Mouse (Mus musculus): ENCODE measurements around the gene Asic2. TPM values are rescaled to one million over a fixed set of nuclear protein-coding genes. Genes with fewer than 3 reads are reported as not detected.
A peak's percentile ranks its signal among the peaks of the same experiment; 100 is the strongest.

Gene Asic2
- polyA plus RNA-seq, 1 experiment from 2014 or later: 0.65 TPM

DNA sequence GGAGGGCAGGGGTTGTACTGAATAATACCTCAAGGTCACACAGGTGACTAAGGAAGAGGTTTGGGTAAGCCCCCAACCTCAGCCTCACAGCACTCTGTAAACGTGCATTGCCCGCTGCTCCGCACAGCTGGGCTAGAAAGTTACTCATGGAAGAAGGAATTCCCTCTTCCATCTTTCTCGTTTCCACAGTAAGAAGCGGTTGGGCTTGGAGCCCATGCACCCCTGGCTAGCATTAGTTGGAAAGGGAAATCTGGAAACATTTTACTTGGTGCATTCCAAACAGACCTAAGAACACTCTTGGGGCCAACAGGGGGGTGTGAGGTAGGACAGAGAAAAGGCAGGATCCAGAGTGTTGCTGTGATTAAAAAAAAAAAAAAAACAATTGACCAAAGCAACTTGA, 203.0 kb downstream of the Asic2 start:
- peak overlapping the region; percentile 65 for H3K27ac ChIP-seq (replicated peaks; ENCODE audit: low read depth, low read length)
- no peaks in the 10 kb centered on the region for H3K9me3 ChIP-seq (ENCODE audit: control insufficient read depth, low read length)
- no peak for ATAC-seq (ENCODE audit: low read depth)
- no peaks in the 10 kb centered on the region for H3K4me1 ChIP-seq (ENCODE audit: control insufficient read depth, insufficient read depth, low read length)
- no peak overlapping the region for H3K4me3 ChIP-seq (ENCODE audit: low read depth, low read length)
- WGBS: 38% methylated on average over 5 of the region's 5 CpGs
- H3K36me3 ChIP-seq (ENCODE audit: control insufficient read depth, insufficient read depth, low read length): no peaks in the 10 kb centered on the region
- H3K27me3 ChIP-seq (replicated peaks; ENCODE audit: control insufficient read depth, insufficient read depth, low read length): no peaks in the 10 kb centered on the region
- H3K9ac ChIP-seq (ENCODE audit: low read depth, low read length): no peak overlapping the region
- DNase-seq (ENCODE audit: low spot score): peak; percentile 78
- H3K4me2 ChIP-seq (ENCODE audit: low read depth, low read length): no peak overlapping the region

DNA sequence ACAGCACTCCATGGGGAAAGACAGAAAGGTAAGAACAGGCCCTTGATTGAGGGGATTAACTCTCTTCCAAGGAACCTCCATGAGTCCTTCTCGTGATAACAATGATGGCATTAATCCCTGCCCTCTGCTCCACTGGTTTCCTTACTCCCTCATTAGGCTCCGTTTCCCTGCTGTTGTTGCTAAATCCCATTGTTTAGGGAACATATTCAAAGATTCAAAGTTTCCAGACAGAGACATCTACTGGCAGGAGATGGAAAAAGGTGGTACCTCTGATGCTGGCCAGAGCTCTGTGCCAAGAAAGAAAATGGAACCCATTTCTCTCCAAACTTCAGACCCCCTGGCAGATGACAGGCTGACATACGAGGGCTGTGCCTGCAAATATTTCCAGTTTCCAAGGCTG, 203.5 kb downstream of the Asic2 start:
- Histone ChIP-seq H3K4me3 (ENCODE audit: low read depth, low read length) (no peak overlapping the region), H3K27me3 (replicated peaks; ENCODE audit: control insufficient read depth, insufficient read depth, low read length) (no peaks in the 10 kb centered on the region), H3K36me3 (ENCODE audit: control insufficient read depth, insufficient read depth, low read length) (no peaks in the 10 kb centered on the region), H3K9ac (ENCODE audit: low read depth, low read length) (no peak overlapping the region), H3K4me1 (ENCODE audit: control insufficient read depth, insufficient read depth, low read length) (no peaks in the 10 kb centered on the region), H3K4me2 (ENCODE audit: low read depth, low read length) (no peak overlapping the region), H3K27ac (replicated peaks; ENCODE audit: low read depth, low read length) (peak overlapping the region; percentile 65), H3K9me3 (ENCODE audit: control insufficient read depth, low read length) (no peaks in the 10 kb centered on the region)
- DNase-seq (ENCODE audit: low spot score) (peak; percentile 57), ATAC-seq (ENCODE audit: low read depth) (0 out of 2 replicates have a peak, but pooled peaks have one; percentile 18)
- 15% methylated on average over 3 of the region's 3 CpGs for WGBS

DNA sequence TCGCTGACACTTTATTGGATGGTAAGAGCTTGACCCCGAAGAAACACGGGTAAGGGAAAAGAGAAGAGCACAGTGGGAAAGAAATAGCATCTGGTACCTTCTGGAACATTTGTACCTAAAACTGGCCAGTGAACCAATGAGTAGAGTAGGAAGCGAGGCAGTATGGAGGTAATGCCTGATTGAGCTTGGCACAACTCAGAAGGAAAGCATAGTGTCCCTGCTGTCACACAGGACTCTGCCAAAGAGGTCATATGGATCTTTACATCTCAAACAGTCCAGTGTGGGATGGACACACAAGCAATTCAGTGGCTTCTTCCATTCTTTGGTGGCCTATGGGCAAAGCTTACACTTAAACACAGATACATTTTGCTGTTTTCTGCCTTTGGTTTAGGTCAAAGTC, 211.0 kb downstream of the Asic2 start:
- H3K9me3 ChIP-seq (ENCODE audit: control insufficient read depth, low read length): peaks cover 6% of the 10 kb centered on the region; the same call in 1 of the 2 replicates
- ATAC-seq (ENCODE audit: low read depth): no peak
- DNase-seq (ENCODE audit: low spot score): no peak
- no peaks in the 10 kb centered on the region for H3K4me1 ChIP-seq (ENCODE audit: control insufficient read depth, insufficient read depth, low read length)
- no peak overlapping the region for H3K27ac ChIP-seq (replicated peaks; ENCODE audit: low read depth, low read length)
- H3K4me3 ChIP-seq (ENCODE audit: low read depth, low read length): no peak overlapping the region
- no peaks in the 10 kb centered on the region for H3K36me3 ChIP-seq (ENCODE audit: control insufficient read depth, insufficient read depth, low read length)
- no peaks in the 10 kb centered on the region for H3K27me3 ChIP-seq (replicated peaks; ENCODE audit: control insufficient read depth, insufficient read depth, low read length)
- no peak overlapping the region for H3K4me2 ChIP-seq (ENCODE audit: low read depth, low read length)
- WGBS: 78% methylated on average over 4 of the region's 4 CpGs
- no peak overlapping the region for H3K9ac ChIP-seq (ENCODE audit: low read depth, low read length)

- DNase-seq (ENCODE audit: low spot score) (no peak), ATAC-seq (ENCODE audit: low read depth) (no peak)
- Histone ChIP-seq H3K36me3 (ENCODE audit: control insufficient read depth, insufficient read depth, low read length) (no peaks in the 10 kb centered on the region), H3K4me3 (ENCODE audit: low read depth, low read length) (no peak overlapping the region), H3K4me2 (ENCODE audit: low read depth, low read length) (no peak overlapping the region), H3K27me3 (replicated peaks; ENCODE audit: control insufficient read depth, insufficient read depth, low read length) (no peaks in the 10 kb centered on the region), H3K9ac (ENCODE audit: low read depth, low read length) (no peak overlapping the region), H3K4me1 (ENCODE audit: control insufficient read depth, insufficient read depth, low read length) (no peaks in the 10 kb centered on the region), H3K9me3 (ENCODE audit: control insufficient read depth, low read length) (no peaks in the 10 kb centered on the region), H3K27ac (replicated peaks; ENCODE audit: low read depth, low read length) (no peak overlapping the region)
- WGBS: 86% methylated on average over 5 of the region's 5 CpGs
Measured at GRCm38 (mm10) chr11:81750876-81751275, 217.4 kb downstream of the Asic2 start.

DNA sequence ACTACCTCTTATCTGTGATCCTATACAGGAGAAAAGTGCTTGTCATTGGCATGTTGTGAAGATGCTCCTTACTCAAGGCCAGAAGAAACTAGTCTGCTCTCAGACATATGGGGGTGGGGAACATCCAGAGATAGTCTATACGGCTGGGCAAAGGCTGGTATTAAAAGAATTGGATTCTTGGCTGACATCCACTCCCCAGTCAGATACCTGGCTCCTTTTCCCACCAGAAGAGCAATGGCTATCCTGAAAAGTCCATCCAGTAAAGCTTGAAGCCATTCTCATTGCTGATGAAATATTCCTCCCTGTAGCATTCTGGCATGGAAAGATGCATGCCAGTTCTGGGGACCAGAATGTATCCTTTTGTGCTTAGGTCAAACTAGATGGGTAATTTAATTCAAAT, 218.2 kb downstream of the Asic2 start:
- ATAC-seq (ENCODE audit: low read depth) (no peak), DNase-seq (ENCODE audit: low spot score) (no peak)
- Histone ChIP-seq H3K27ac (replicated peaks; ENCODE audit: low read depth, low read length) (no peak overlapping the region), H3K4me3 (ENCODE audit: low read depth, low read length) (no peak overlapping the region), H3K36me3 (ENCODE audit: control insufficient read depth, insufficient read depth, low read length) (no peaks in the 10 kb centered on the region), H3K4me1 (ENCODE audit: control insufficient read depth, insufficient read depth, low read length) (no peaks in the 10 kb centered on the region), H3K9me3 (ENCODE audit: control insufficient read depth, low read length) (no peaks in the 10 kb centered on the region), H3K4me2 (ENCODE audit: low read depth, low read length) (no peak overlapping the region), H3K9ac (ENCODE audit: low read depth, low read length) (no peak overlapping the region), H3K27me3 (replicated peaks; ENCODE audit: control insufficient read depth, insufficient read depth, low read length) (no peaks in the 10 kb centered on the region)
- 73% methylated on average over 1 of the region's 1 CpGs for WGBS

- no peak overlapping the region for H3K4me3 ChIP-seq (ENCODE audit: low read depth, low read length)
- no peak overlapping the region for H3K4me2 ChIP-seq (ENCODE audit: low read depth, low read length)
- no peak overlapping the region for H3K9ac ChIP-seq (ENCODE audit: low read depth, low read length)
- no peak for ATAC-seq (ENCODE audit: low read depth)
- H3K27me3 ChIP-seq (replicated peaks; ENCODE audit: control insufficient read depth, insufficient read depth, low read length): no peaks in the 10 kb centered on the region
- no peaks in the 10 kb centered on the region for H3K9me3 ChIP-seq (ENCODE audit: control insufficient read depth, low read length)
- H3K4me1 ChIP-seq (ENCODE audit: control insufficient read depth, insufficient read depth, low read length): no peaks in the 10 kb centered on the region
- H3K27ac ChIP-seq (replicated peaks; ENCODE audit: low read depth, low read length): no peak overlapping the region
- H3K36me3 ChIP-seq (ENCODE audit: control insufficient read depth, insufficient read depth, low read length): no peaks in the 10 kb centered on the region
- no peak for DNase-seq (ENCODE audit: low spot score)
- WGBS: 46% methylated on average over 3 of the region's 3 CpGs
Measured at GRCm38 (mm10) chr11:81738995-81739394, 229.3 kb downstream of the Asic2 start.

DNA sequence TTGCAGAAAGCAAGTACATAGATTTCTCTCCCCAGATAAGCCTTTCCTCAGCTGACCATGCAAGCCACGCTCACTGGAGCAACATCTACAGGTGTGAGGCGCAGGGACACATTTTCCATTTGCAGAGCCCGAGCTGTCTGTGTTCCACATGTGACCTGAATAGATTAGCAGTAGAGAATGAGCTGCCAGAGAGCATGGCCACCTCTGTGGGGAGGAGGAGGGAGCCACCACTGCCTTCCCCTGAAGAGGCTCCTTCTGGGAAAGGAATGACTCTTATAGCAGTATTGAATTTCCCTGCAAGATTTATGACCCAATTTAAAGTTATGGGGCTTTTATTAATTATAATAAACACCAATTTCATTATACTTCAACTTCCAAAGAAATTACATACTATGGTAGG, 230.5 kb downstream of the Asic2 start:
- no peak overlapping the region for H3K4me3 ChIP-seq (ENCODE audit: low read depth, low read length)
- H3K27me3 ChIP-seq (replicated peaks; ENCODE audit: control insufficient read depth, insufficient read depth, low read length): no peaks in the 10 kb centered on the region
- no peaks in the 10 kb centered on the region for H3K36me3 ChIP-seq (ENCODE audit: control insufficient read depth, insufficient read depth, low read length)
- no peaks in the 10 kb centered on the region for H3K9me3 ChIP-seq (ENCODE audit: control insufficient read depth, low read length)
- no peak overlapping the region for H3K9ac ChIP-seq (ENCODE audit: low read depth, low read length)
- H3K27ac ChIP-seq (replicated peaks; ENCODE audit: low read depth, low read length): no peak overlapping the region
- no peaks in the 10 kb centered on the region for H3K4me1 ChIP-seq (ENCODE audit: control insufficient read depth, insufficient read depth, low read length)
- WGBS: 66% methylated on average over 3 of the region's 3 CpGs
- DNase-seq (ENCODE audit: low spot score): no peak
- H3K4me2 ChIP-seq (ENCODE audit: low read depth, low read length): no peak overlapping the region
- no peak for ATAC-seq (ENCODE audit: low read depth)

DNA sequence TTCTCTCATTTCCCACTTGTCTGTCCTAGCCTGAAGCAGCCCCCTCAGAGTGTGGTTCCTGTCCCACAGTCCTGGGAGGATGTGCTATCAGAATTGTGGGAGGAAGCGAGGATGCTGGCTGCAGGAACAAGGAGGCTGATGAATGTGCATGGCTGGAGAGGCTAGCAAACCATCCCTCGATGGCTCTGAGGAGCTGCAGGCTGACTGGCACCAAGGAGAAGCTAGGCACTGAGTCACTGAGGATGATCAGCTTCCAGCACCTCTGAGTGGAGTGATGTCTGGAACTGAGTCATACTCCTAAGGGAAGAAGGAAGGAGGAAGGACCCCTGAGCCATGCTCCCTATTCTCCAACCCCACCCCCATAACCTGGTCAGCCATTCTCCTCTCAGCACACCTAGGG, 246.2 kb downstream of the Asic2 start:
- DNase-seq (ENCODE audit: low spot score) (no peak), ATAC-seq (ENCODE audit: low read depth) (no peak)
- H3K4me1 ChIP-seq (ENCODE audit: control insufficient read depth, insufficient read depth, low read length): no peaks in the 10 kb centered on the region
- H3K27me3 ChIP-seq (replicated peaks; ENCODE audit: control insufficient read depth, insufficient read depth, low read length): no peaks in the 10 kb centered on the region
- no peak overlapping the region for H3K27ac ChIP-seq (replicated peaks; ENCODE audit: low read depth, low read length)
- no peaks in the 10 kb centered on the region for H3K9me3 ChIP-seq (ENCODE audit: control insufficient read depth, low read length)
- H3K36me3 ChIP-seq (ENCODE audit: control insufficient read depth, insufficient read depth, low read length): no peaks in the 10 kb centered on the region
- H3K9ac ChIP-seq (ENCODE audit: low read depth, low read length): no peak overlapping the region
- 69% methylated on average over 2 of the region's 2 CpGs for WGBS
- no peak overlapping the region for H3K4me2 ChIP-seq (ENCODE audit: low read depth, low read length)
- no peak overlapping the region for H3K4me3 ChIP-seq (ENCODE audit: low read depth, low read length)

- DNase-seq (ENCODE audit: low spot score) (peak; percentile 47), ATAC-seq (ENCODE audit: low read depth) (no peak)
- H3K9ac ChIP-seq (ENCODE audit: low read depth, low read length): no peak overlapping the region
- no peaks in the 10 kb centered on the region for H3K36me3 ChIP-seq (ENCODE audit: control insufficient read depth, insufficient read depth, low read length)
- H3K27me3 ChIP-seq (replicated peaks; ENCODE audit: control insufficient read depth, insufficient read depth, low read length): no peaks in the 10 kb centered on the region
- no peak overlapping the region for H3K4me3 ChIP-seq (ENCODE audit: low read depth, low read length)
- H3K9me3 ChIP-seq (ENCODE audit: control insufficient read depth, low read length): no peaks in the 10 kb centered on the region
- peak overlapping the region; percentile 63 for H3K27ac ChIP-seq (replicated peaks; ENCODE audit: low read depth, low read length)
- H3K4me2 ChIP-seq (ENCODE audit: low read depth, low read length): no peak overlapping the region
- 28% methylated on average over 4 of the region's 4 CpGs for WGBS
- H3K4me1 ChIP-seq (ENCODE audit: control insufficient read depth, insufficient read depth, low read length): peaks cover 5% of the 10 kb centered on the region; the same call in 1 of the 2 replicates
Measured at GRCm38 (mm10) chr11:81714801-81715200, 253.5 kb downstream of the Asic2 start.

All from embryonic facial prominence, embryonic 14.5 days (tissue).